Mouse (Mus musculus) megakaryocyte, embryonic 14.5 days (primary cell): Measurements from ENCODE around the gene Rspry1.

Source experiments
- FLI1 ChIP-seq: IDR thresholded peaks from 2 replicates; pipeline ENCODE4 v1.6.1; 2012; ENCODE audit warnings: low read length, inconsistent platforms, mixed read lengths
- GATA1 ChIP-seq: IDR thresholded peaks from 3 replicates; pipeline ENCODE4 v1.6.1; 2012; ENCODE audit warnings: mixed read lengths, low read length, inconsistent platforms, borderline replicate concordance

- no peak for TF ChIP-seq FLI1
- TF ChIP-seq GATA1: no peak
These were observed 78.7 kb downstream of the Rspry1 start for GRCm38 (mm10) chr8:94680414-94680813.
